Mouse (Mus musculus) kidney, embryonic 15.5 days (tissue): ENCODE results near the gene Zfp638. TPM values are rescaled to one million over a fixed set of nuclear protein-coding genes. Genes with fewer than 3 reads are reported as not detected.

Experiments
- ATAC-seq: fragments of 200-750 bp; cut with Nextera tagmentation; replicated peaks from 2 replicates; pipeline ENCODE4 v1.8.0; 2017; ENCODE audit warnings: moderate TSS enrichment; ENCODE audit not compliant: low FRiP score
- H3K27ac ChIP-seq: fragments of 300-500 bp; sonication (generic); 2 replicates; pipeline ENCODE4 v1.5.1; 2015; ENCODE audit warnings: mild to moderate bottlenecking, inconsistent platforms
- H3K27me3 ChIP-seq: fragments of 300-500 bp; sonication (generic); 2 replicates; pipeline ENCODE4 v1.6.1; 2015; ENCODE audit warnings: inconsistent platforms
- H3K36me3 ChIP-seq: fragments of 300-500 bp; sonication (generic); 2 replicates; pipeline ENCODE4 v1.6.1; 2015; ENCODE audit warnings: inconsistent platforms
- H3K4me1 ChIP-seq: fragments of 300-500 bp; sonication (generic); 2 replicates; pipeline ENCODE4 v1.6.1; 2015; ENCODE audit warnings: inconsistent platforms
- H3K4me2 ChIP-seq: fragments of 300-500 bp; sonication (generic); 2 replicates; pipeline ENCODE4 v1.6.1; 2015; ENCODE audit warnings: moderate library complexity, mild to moderate bottlenecking, inconsistent platforms
- H3K4me3 ChIP-seq: fragments of 300-500 bp; sonication (generic); replicated peaks from 2 replicates; pipeline ENCODE4 v1.5.1; 2015; ENCODE audit warnings: mild to moderate bottlenecking, inconsistent platforms
- H3K9ac ChIP-seq: fragments of 300-500 bp; sonication (generic); 2 replicates; pipeline ENCODE4 v1.6.1; 2015; ENCODE audit warnings: mild to moderate bottlenecking, inconsistent platforms
- H3K9me3 ChIP-seq: fragments of 300-500 bp; sonication (generic); replicated peaks from 2 replicates; pipeline ENCODE4 v1.6.1; 2016; ENCODE audit warnings: inconsistent platforms
- WGBS: fragments of 180-500 bp; shearing (Covaris S2); methylation state at CpG from one replicate; pipeline ENCODE4 v1.1.7; 2015; ENCODE audit warnings: mixed read lengths; 5-methylcytosine and 5-hydroxymethylcytosine counted together
- polyA plus RNA-seq: library from polyadenylated mRNA; unstranded; fragments of >200 nt; fragmentation: Nextera tagmentation; extraction: Ambion mirVana; gene quantifications from 2 replicates; pipeline ENCODE4 v1.2.1, GENCODE M21; 2015

Zfp638 gene
- polyA plus RNA-seq, 1 experiment from 2014 or later: 56.9 TPM

GRCm38 (mm10) chr6:83846141-83846540, 20.8 kb upstream of the Zfp638 start:
- H3K27ac ChIP-seq: no peak overlapping the region
- no peak overlapping the region for H3K4me3 ChIP-seq
- no peak overlapping the region for H3K9ac ChIP-seq
- no peak overlapping the region for H3K4me2 ChIP-seq
- H3K27me3 ChIP-seq: 0 out of 2 replicates have a peak, but pooled peaks cover 3% of the 10 kb centered on the region
- no peaks in the 10 kb centered on the region for H3K4me1 ChIP-seq
- no peaks in the 10 kb centered on the region for H3K9me3 ChIP-seq
- no peak for ATAC-seq
- H3K36me3 ChIP-seq: no peaks in the 10 kb centered on the region
- WGBS: 52% methylated on average over 2 of the region's 2 CpGs

- ATAC-seq: no peak
- Histone ChIP-seq H3K9me3 (no peaks in the 10 kb centered on the region), H3K27ac (no peak overlapping the region), H3K4me2 (no peak overlapping the region), H3K27me3 (0 out of 2 replicates have a peak, but pooled peaks cover 3% of the 10 kb centered on the region), H3K9ac (no peak overlapping the region), H3K4me1 (no peaks in the 10 kb centered on the region), H3K4me3 (no peak overlapping the region), H3K36me3 (no peaks in the 10 kb centered on the region)
- 63% methylated on average over 2 of the region's 2 CpGs for WGBS
Observed at GRCm38 (mm10) chr6:83849446-83849845, 17.5 kb upstream of the Zfp638 start.

GRCm38 (mm10) chr6:83857476-83857875, 9.4 kb upstream of the Zfp638 start:
- WGBS: 76% methylated on average over 5 of the region's 5 CpGs
- H3K4me2 ChIP-seq: no peak overlapping the region
- ATAC-seq: no peak

GRCm38 (mm10) chr6:83860033-83860432, 6.9 kb upstream of the Zfp638 start:
- no peak for ATAC-seq
- Histone ChIP-seq H3K9me3 (no peaks in the 10 kb centered on the region), H3K4me2 (no peak overlapping the region), H3K36me3 (no peaks in the 10 kb centered on the region), H3K27me3 (no peaks in the 10 kb centered on the region), H3K4me3 (no peak overlapping the region), H3K27ac (no peak overlapping the region), H3K4me1 (no peaks in the 10 kb centered on the region), H3K9ac (no peak overlapping the region)
- WGBS: 70% methylated on average over 9 of the region's 9 CpGs

More at GRCm38 (mm10) chr6:83857476-83857875, 9.4 kb upstream of the Zfp638 start:
- no peaks in the 10 kb centered on the region for H3K27me3 ChIP-seq
- no peaks in the 10 kb centered on the region for H3K9me3 ChIP-seq
- H3K27ac ChIP-seq: no peak overlapping the region
- no peaks in the 10 kb centered on the region for H3K36me3 ChIP-seq
- H3K9ac ChIP-seq: no peak overlapping the region
- no peaks in the 10 kb centered on the region for H3K4me1 ChIP-seq
- H3K4me3 ChIP-seq: no peak overlapping the region

GRCm38 (mm10) chr6:83863538-83863937, 3.4 kb upstream of the Zfp638 start:
- H3K27me3 ChIP-seq: no peaks in the 10 kb centered on the region
- H3K4me3 ChIP-seq: no peak overlapping the region
- no peak overlapping the region for H3K9ac ChIP-seq
- peaks cover 15% of the 10 kb centered on the region for H3K4me1 ChIP-seq
- H3K27ac ChIP-seq: no peak overlapping the region
- no peak for ATAC-seq
- no peaks in the 10 kb centered on the region for H3K36me3 ChIP-seq
- WGBS: 73% methylated on average over 4 of the region's 4 CpGs
- no peak overlapping the region for H3K4me2 ChIP-seq
- no peaks in the 10 kb centered on the region for H3K9me3 ChIP-seq

- H3K4me1 ChIP-seq: peaks cover 15% of the 10 kb centered on the region
- peak overlapping the region; percentile 77; the same call in 1 of the 2 replicates for H3K4me3 ChIP-seq
- no peaks in the 10 kb centered on the region for H3K9me3 ChIP-seq
- H3K27me3 ChIP-seq: no peaks in the 10 kb centered on the region
- no peak overlapping the region for H3K9ac ChIP-seq
- 27% methylated on average over 4 of the region's 4 CpGs for WGBS
- H3K27ac ChIP-seq: no peak overlapping the region
- ATAC-seq: peak; percentile 47; the same call in 1 of the 2 replicates
- H3K36me3 ChIP-seq: no peaks in the 10 kb centered on the region
- peak overlapping the region; percentile 100 for H3K4me2 ChIP-seq
Observed at GRCm38 (mm10) chr6:83866423-83866822, 486 bp upstream of the Zfp638 start.

GRCm38 (mm10) chr6:83867598-83868585, 983 bp downstream of the Zfp638 start:
- Histone ChIP-seq H3K4me2 (peak overlapping the region; percentile 100), H3K4me1 (peaks cover 15% of the 10 kb centered on the region), H3K27ac (no peak overlapping the region), H3K9ac (peak overlapping the region; percentile 55), H3K4me3 (peak overlapping the region; percentile 77), H3K36me3 (no peaks in the 10 kb centered on the region), H3K9me3 (no peaks in the 10 kb centered on the region), H3K27me3 (no peaks in the 10 kb centered on the region)
- 4% methylated on average over 19 of the region's 19 CpGs for WGBS
- ATAC-seq: 0 out of 2 replicates have a peak, but pooled peaks have one; percentile 38

- Histone ChIP-seq H3K9me3 (no peaks in the 10 kb centered on the region), H3K36me3 (no peaks in the 10 kb centered on the region), H3K4me1 (no peaks in the 10 kb centered on the region), H3K9ac (no peak overlapping the region), H3K4me2 (no peak overlapping the region), H3K4me3 (no peak overlapping the region), H3K27ac (no peak overlapping the region), H3K27me3 (no peaks in the 10 kb centered on the region)
- WGBS: 3% methylated on average over 4 of the region's 4 CpGs
- no peak for ATAC-seq
Observed at GRCm38 (mm10) chr6:83879815-83880214, 12.9 kb downstream of the Zfp638 start.

GRCm38 (mm10) chr6:83886789-83887188, 19.9 kb downstream of the Zfp638 start:
- Histone ChIP-seq H3K4me1 (no peaks in the 10 kb centered on the region), H3K27me3 (no peaks in the 10 kb centered on the region), H3K27ac (no peak overlapping the region), H3K4me2 (no peak overlapping the region), H3K9ac (no peak overlapping the region), H3K36me3 (no peaks in the 10 kb centered on the region), H3K9me3 (no peaks in the 10 kb centered on the region), H3K4me3 (no peak overlapping the region)
- ATAC-seq: no peak
- WGBS: 81% methylated on average over 3 of the region's 3 CpGs

- WGBS: 73% methylated on average over 1 of the region's 1 CpGs
- H3K9ac ChIP-seq: no peak overlapping the region
- H3K4me2 ChIP-seq: no peak overlapping the region
- H3K9me3 ChIP-seq: no peaks in the 10 kb centered on the region
- no peaks in the 10 kb centered on the region for H3K27me3 ChIP-seq
- no peaks in the 10 kb centered on the region for H3K4me1 ChIP-seq
- no peak for ATAC-seq
- no peak overlapping the region for H3K27ac ChIP-seq
- no peaks in the 10 kb centered on the region for H3K36me3 ChIP-seq
- H3K4me3 ChIP-seq: no peak overlapping the region
Observed at GRCm38 (mm10) chr6:83888802-83889201, 21.9 kb downstream of the Zfp638 start.

GRCm38 (mm10) chr6:83890281-83891015, 23.5 kb downstream of the Zfp638 start:
- no peak for ATAC-seq
- Histone ChIP-seq H3K9ac (no peak overlapping the region), H3K4me3 (no peak overlapping the region), H3K27ac (no peak overlapping the region), H3K36me3 (no peaks in the 10 kb centered on the region), H3K4me1 (no peaks in the 10 kb centered on the region), H3K4me2 (no peak overlapping the region), H3K9me3 (no peaks in the 10 kb centered on the region), H3K27me3 (no peaks in the 10 kb centered on the region)
- 51% methylated on average over 2 of the region's 2 CpGs for WGBS

- no peak overlapping the region for H3K9ac ChIP-seq
- no peak for ATAC-seq
- H3K4me1 ChIP-seq: no peaks in the 10 kb centered on the region
- H3K9me3 ChIP-seq: no peaks in the 10 kb centered on the region
- no peaks in the 10 kb centered on the region for H3K36me3 ChIP-seq
- no peaks in the 10 kb centered on the region for H3K27me3 ChIP-seq
- no peak overlapping the region for H3K4me2 ChIP-seq
- no peak overlapping the region for H3K27ac ChIP-seq
- WGBS: 86% methylated on average over 5 of the region's 5 CpGs
- H3K4me3 ChIP-seq: no peak overlapping the region
Observed at GRCm38 (mm10) chr6:83891251-83891650, 24.3 kb downstream of the Zfp638 start.
